10 mouse cellular contexts compared by ENCODE assay signal in genomic region chr13:97893031-97893825, GRCm38 (mm10).
DNase-seq lines count a peak whose midpoint lies in the region; ATAC-seq and TF ChIP-seq lines count a peak whose summit lies in the region.
"Had no signal": no experiment of that assay in that cellular context is flagged by ENCODE, and none has a peak within 500 bp of the region (broad histone marks: within the 10 kb centered on the region; RNA-seq: fewer than 3 reads in every experiment).

No protein-coding gene starts in this region.

- 0 out of 2 replicates have a peak overlapping the region, but pooled peaks have one; percentile 16 for H3K4me2 ChIP-seq in neural tube, embryonic 12.5 days (replicated peaks)
- H3K4me2 ChIP-seq in hindbrain, embryonic 14.5 days (replicated peaks) = peak overlapping the region; percentile 13; the same call in 1 of the 2 replicates
- H3K4me2 ChIP-seq in limb, embryonic 12.5 days = peak overlapping the region; percentile 24; the same call in 1 of the 2 replicates
- H3K4me2 ChIP-seq in neural tube, embryonic 14.5 days (ENCODE audit: low read depth, low read length) = no peak overlapping the region
- H3K4me2 ChIP-seq in intestine, postnatal 0 days (replicated peaks; ENCODE audit: low read depth) = no peak overlapping the region

- no peaks in the 10 kb centered on the region for H3K9me3 ChIP-seq in neural tube, embryonic 12.5 days
- H3K9me3 ChIP-seq in hindbrain, embryonic 14.5 days (ENCODE audit: control insufficient read depth, low read length) = no peaks in the 10 kb centered on the region
- no peaks in the 10 kb centered on the region for H3K9me3 ChIP-seq in limb, embryonic 12.5 days
- H3K9me3 ChIP-seq in neural tube, embryonic 14.5 days (ENCODE audit: control insufficient read depth, low read length) = no peaks in the 10 kb centered on the region
- H3K9me3 ChIP-seq in heart, embryonic 10.5 days = no peaks in the 10 kb centered on the region
- no peaks in the 10 kb centered on the region for H3K9me3 ChIP-seq in intestine, postnatal 0 days (ENCODE audit: control insufficient read depth)

- ATAC-seq in neural tube, embryonic 12.5 days (ENCODE audit: low FRiP score, low read depth) = peak; percentile 19; the same call in 1 of the 2 replicates
- peak; percentile 67; the same call in 1 of the 2 replicates for ATAC-seq in hindbrain, embryonic 14.5 days (ENCODE audit: low FRiP score)
- ATAC-seq in limb, embryonic 12.5 days (ENCODE audit: insufficient number of reproducible peaks, insufficient read depth, low FRiP score, low TSS enrichment, low read depth) = no peak
- ATAC-seq in neural tube, embryonic 14.5 days (ENCODE audit: low read depth) = peak; percentile 69
- no peak for ATAC-seq in intestine, postnatal 0 days

- H3K4me1 ChIP-seq in neural tube, embryonic 12.5 days = peaks cover 13% of the 10 kb centered on the region
- peaks cover 23% of the 10 kb centered on the region for H3K4me1 ChIP-seq in hindbrain, embryonic 14.5 days (replicated peaks; ENCODE audit: control insufficient read depth, insufficient read depth, low read length)
- peaks cover 17% of the 10 kb centered on the region for H3K4me1 ChIP-seq in limb, embryonic 12.5 days (replicated peaks)
- peaks cover 23% of the 10 kb centered on the region for H3K4me1 ChIP-seq in neural tube, embryonic 14.5 days (ENCODE audit: control insufficient read depth, insufficient read depth, low read length)
- peaks cover 1% of the 10 kb centered on the region; the same call in 1 of the 2 replicates for H3K4me1 ChIP-seq in heart, embryonic 10.5 days
- H3K4me1 ChIP-seq in intestine, postnatal 0 days (replicated peaks; ENCODE audit: control insufficient read depth, insufficient read depth, low read length) = 0 out of 2 replicates have a peak, but pooled peaks cover 4% of the 10 kb centered on the region

- WGBS in neural tube, embryonic 12.5 days = 44% methylated on average over 10 of the region's 10 CpGs
- 24% methylated on average over 10 of the region's 10 CpGs for WGBS in hindbrain, embryonic 14.5 days
- whole genome bisulfite sequencing in limb, embryonic 12.5 days = 37% methylated on average over 10 of the region's 10 CpGs
- 29% methylated on average over 10 of the region's 10 CpGs for WGBS in neural tube, embryonic 14.5 days
- WGBS in heart, embryonic 10.5 days = 52% methylated on average over 10 of the region's 10 CpGs
- 33% methylated on average over 10 of the region's 10 CpGs for WGBS in intestine, postnatal 0 days

- H3K4me3 ChIP-seq in neural tube, embryonic 12.5 days = no peak overlapping the region
- no peak overlapping the region for H3K4me3 ChIP-seq in hindbrain, embryonic 14.5 days (replicated peaks; ENCODE audit: low read length)
- H3K4me3 ChIP-seq in limb, embryonic 12.5 days (replicated peaks) = no peak overlapping the region
- no peak overlapping the region for H3K4me3 ChIP-seq in neural tube, embryonic 14.5 days (ENCODE audit: low read depth, low read length)
- H3K4me3 ChIP-seq in heart, embryonic 10.5 days = no peak overlapping the region
- no peak overlapping the region for H3K4me3 ChIP-seq in intestine, postnatal 0 days (ENCODE audit: low read depth, low read length)

- H3K27ac ChIP-seq in neural tube, embryonic 12.5 days = 0 out of 2 replicates have a peak overlapping the region, but pooled peaks have one; percentile 53
- peak overlapping the region; percentile 91 for H3K27ac ChIP-seq in hindbrain, embryonic 14.5 days
- no peak overlapping the region for H3K27ac ChIP-seq in limb, embryonic 12.5 days
- peak overlapping the region; percentile 87 for H3K27ac ChIP-seq in neural tube, embryonic 14.5 days (ENCODE audit: low read depth, low read length)
- no peak overlapping the region for H3K27ac ChIP-seq in heart, embryonic 10.5 days
- no peak overlapping the region for H3K27ac ChIP-seq in intestine, postnatal 0 days (ENCODE audit: low read depth, low read length)

- DNase-seq in neural tube, embryonic 10.5 days (ENCODE audit: extremely low spot score, low spot score) = no peak
- DNase-seq in hindbrain, embryonic 14.5 days (ENCODE audit: low spot score) = peak; percentile 69
- DNase-seq in heart, embryonic 10.5 days (ENCODE audit: low spot score) = no peak
- no peak for DNase-seq in gastrocnemius, postnatal 25 days
- DNase-seq: adrenal gland, postnatal 10 days; heart, adult 11 months had no signal

- no peaks in the 10 kb centered on the region for H3K27me3 ChIP-seq in neural tube, embryonic 12.5 days (replicated peaks)
- H3K27me3 ChIP-seq in hindbrain, embryonic 14.5 days (ENCODE audit: control insufficient read depth, insufficient read depth, low read length) = no peaks in the 10 kb centered on the region
- no peaks in the 10 kb centered on the region; the same call in 1 of the 2 replicates for H3K27me3 ChIP-seq in limb, embryonic 12.5 days
- no peaks in the 10 kb centered on the region for H3K27me3 ChIP-seq in neural tube, embryonic 14.5 days (ENCODE audit: control insufficient read depth, insufficient read depth, low read length)
- 0 out of 2 replicates have a peak, but pooled peaks cover 6% of the 10 kb centered on the region for H3K27me3 ChIP-seq in heart, embryonic 10.5 days (ENCODE audit: insufficient read depth, poor library complexity, severe bottlenecking)
- no peaks in the 10 kb centered on the region for H3K27me3 ChIP-seq in intestine, postnatal 0 days (replicated peaks; ENCODE audit: control insufficient read depth, insufficient read depth, low read length)

- H3K36me3 ChIP-seq in neural tube, embryonic 12.5 days = no peaks in the 10 kb centered on the region
- H3K36me3 ChIP-seq in hindbrain, embryonic 14.5 days (replicated peaks; ENCODE audit: control insufficient read depth, insufficient read depth) = no peaks in the 10 kb centered on the region
- no peaks in the 10 kb centered on the region for H3K36me3 ChIP-seq in limb, embryonic 12.5 days
- no peaks in the 10 kb centered on the region for H3K36me3 ChIP-seq in neural tube, embryonic 14.5 days (ENCODE audit: control insufficient read depth, insufficient read depth, low read length)
- no peaks in the 10 kb centered on the region for H3K36me3 ChIP-seq in heart, embryonic 10.5 days
- no peaks in the 10 kb centered on the region for H3K36me3 ChIP-seq in intestine, postnatal 0 days (ENCODE audit: control insufficient read depth, insufficient read depth)

- H3K9ac ChIP-seq in neural tube, embryonic 12.5 days = no peak overlapping the region
- H3K9ac ChIP-seq in hindbrain, embryonic 14.5 days = 0 out of 2 replicates have a peak overlapping the region, but pooled peaks have one; percentile 3
- H3K9ac ChIP-seq in limb, embryonic 12.5 days (replicated peaks) = no peak overlapping the region
- 0 out of 2 replicates have a peak overlapping the region, but pooled peaks have one; percentile 8 for H3K9ac ChIP-seq in neural tube, embryonic 14.5 days (replicated peaks; ENCODE audit: low read depth, low read length)
- no peak overlapping the region for H3K9ac ChIP-seq in intestine, postnatal 0 days (ENCODE audit: low read depth, low read length)

- no peak for TF ChIP-seq CTCF in intestine, postnatal 0 days (IDR thresholded peaks at IDR 0.05; ENCODE audit: low read depth)

Comparison
In these comparisons a context has a peak if more than half of its experiments do, and no peak if none do; other contexts are left out.
1. H3K4me2 ChIP-seq: peak in neural tube, embryonic 12.5 days (single experiment), hindbrain, embryonic 14.5 days (single experiment) and limb, embryonic 12.5 days (single experiment); none in neural tube, embryonic 14.5 days (single experiment) and intestine, postnatal 0 days (single experiment).
2. H3K9ac ChIP-seq: peak in hindbrain, embryonic 14.5 days (single experiment) and neural tube, embryonic 14.5 days (single experiment); none in neural tube, embryonic 12.5 days (single experiment), limb, embryonic 12.5 days (single experiment) and intestine, postnatal 0 days (single experiment).
3. ATAC-seq: peak in neural tube, embryonic 12.5 days (single experiment), hindbrain, embryonic 14.5 days (single experiment) and neural tube, embryonic 14.5 days (single experiment); none in limb, embryonic 12.5 days (single experiment) and intestine, postnatal 0 days (single experiment).
4. H3K27ac ChIP-seq: peak in neural tube, embryonic 12.5 days (single experiment), hindbrain, embryonic 14.5 days (single experiment) and neural tube, embryonic 14.5 days (single experiment); none in limb, embryonic 12.5 days (single experiment), heart, embryonic 10.5 days (single experiment) and intestine, postnatal 0 days (single experiment).